Mouse (Mus musculus) liver, embryonic 14.5 days (tissue): ENCODE data around the gene 1700061G19Rik.

Experiments
- CTCF ChIP-seq: IDR thresholded peaks from 2 replicates; pipeline ENCODE4 v1.5.1; 2016; ENCODE audit warnings: antibody characterized with exemption, low read depth, control low read depth
- EP300 ChIP-seq: IDR thresholded peaks from 2 replicates; pipeline ENCODE4 v1.6.1; 2016; ENCODE audit warnings: antibody characterized with exemption, low read depth

DNA sequence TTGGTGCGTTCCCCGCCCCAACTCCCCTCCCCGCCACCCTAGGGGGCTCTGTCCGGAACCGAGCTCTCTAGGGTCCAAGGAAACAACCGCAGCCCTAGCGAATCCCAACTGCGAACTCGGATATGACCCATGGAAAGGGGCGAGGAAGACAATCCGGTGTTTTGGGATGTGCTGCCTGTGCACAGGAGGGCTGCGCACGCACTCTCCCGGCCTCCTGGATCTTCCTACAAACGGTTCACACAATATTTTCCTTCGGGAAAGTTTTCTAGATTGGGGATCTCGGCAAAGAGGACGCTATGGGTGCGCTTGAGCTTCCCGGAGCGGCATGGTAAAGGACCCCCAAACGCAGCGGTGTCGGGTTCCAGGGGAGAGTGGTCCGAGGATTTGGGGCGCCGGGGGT is 45.5 kb upstream of the 1700061G19Rik start:
- TF ChIP-seq EP300 (no peak), CTCF (no peak)
